Mouse (Mus musculus): ENCODE data around the gene 4931428F04Rik. TPM values are rescaled to one million over a fixed set of nuclear protein-coding genes. Genes with fewer than 3 reads are reported as not detected.
A peak's percentile ranks its signal among the peaks of the same experiment; 100 is the strongest.
"Not testable (repeated sequence)": the region's sequence is repeated elsewhere in the genome, so short reads cannot be mapped to it uniquely, and the experiment has no call there.

The 4931428F04Rik gene
- polyA plus RNA-seq, 1 experiment from 2014 or later, result 9.1 TPM

- Histone ChIP-seq H3K4me2 (no peak overlapping the region), H3K36me3 (no peaks in the 10 kb centered on the region), H3K4me3 (replicated peaks) (no peak overlapping the region), H3K27ac (no peak overlapping the region), H3K9me3 (no peaks in the 10 kb centered on the region), H3K27me3 (replicated peaks) (peaks cover 10% of the 10 kb centered on the region), H3K9ac (no peak overlapping the region), H3K4me1 (peaks cover 27% of the 10 kb centered on the region)
- WGBS, result 70% methylated on average over 19 of the region's 19 CpGs
- ATAC-seq (ENCODE audit: insufficient read depth, low FRiP score, low read depth), result no peak
Observed at GRCm38 (mm10) chr8:105293405-105293804, 3.7 kb upstream of the 4931428F04Rik start.

GRCm38 (mm10) chr8:105292471-105292870, 2.8 kb upstream of the 4931428F04Rik start:
- Histone ChIP-seq H3K4me1 (peaks cover 28% of the 10 kb centered on the region), H3K4me3 (replicated peaks) (no peak overlapping the region), H3K27ac (no peak overlapping the region), H3K27me3 (replicated peaks) (peaks cover 10% of the 10 kb centered on the region), H3K4me2 (no peak overlapping the region), H3K36me3 (no peaks in the 10 kb centered on the region), H3K9me3 (no peaks in the 10 kb centered on the region), H3K9ac (no peak overlapping the region)
- WGBS, result 78% methylated on average over 7 of the region's 7 CpGs
- ATAC-seq (ENCODE audit: insufficient read depth, low FRiP score, low read depth), result no peak

GRCm38 (mm10) chr8:105291802-105292201, 2.1 kb upstream of the 4931428F04Rik start:
- WGBS, result 61% methylated on average over 3 of the region's 3 CpGs
- not testable (repeated sequence) for H3K36me3 ChIP-seq; H3K4me3 ChIP-seq (replicated peaks); H3K9me3 ChIP-seq; H3K4me2 ChIP-seq; H3K27ac ChIP-seq; H3K9ac ChIP-seq; ATAC-seq (ENCODE audit: insufficient read depth, low FRiP score, low read depth)
- H3K4me1 ChIP-seq, result peaks cover 23% of the 10 kb centered on the region
- H3K27me3 ChIP-seq (replicated peaks), result peaks cover 10% of the 10 kb centered on the region

GRCm38 (mm10) chr8:105291364-105291763, 1.7 kb upstream of the 4931428F04Rik start:
- not testable (repeated sequence) for ATAC-seq (ENCODE audit: insufficient read depth, low FRiP score, low read depth); H3K9ac ChIP-seq; H3K4me3 ChIP-seq (replicated peaks); H3K27ac ChIP-seq; H3K9me3 ChIP-seq; H3K4me2 ChIP-seq; H3K36me3 ChIP-seq
- peaks cover 10% of the 10 kb centered on the region for H3K27me3 ChIP-seq (replicated peaks)
- peaks cover 23% of the 10 kb centered on the region for H3K4me1 ChIP-seq
- 79% methylated on average over 8 of the region's 8 CpGs for WGBS

GRCm38 (mm10) chr8:105290554-105291314, 1.1 kb upstream of the 4931428F04Rik start:
- Histone ChIP-seq H3K9me3 (no peaks in the 10 kb centered on the region), H3K4me1 (peaks cover 23% of the 10 kb centered on the region), H3K27me3 (replicated peaks) (peaks cover 10% of the 10 kb centered on the region), H3K36me3 (no peaks in the 10 kb centered on the region), H3K4me3 (replicated peaks) (peak overlapping the region; percentile 19; the same call in 1 of the 2 replicates), H3K27ac (no peak overlapping the region), H3K9ac (no peak overlapping the region), H3K4me2 (peak overlapping the region; percentile 84)
- ATAC-seq (ENCODE audit: insufficient read depth, low FRiP score, low read depth), result no peak
- 8% methylated on average over 31 of the region's 31 CpGs for WGBS

GRCm38 (mm10) chr8:105288958-105289732, 519 bp downstream of the 4931428F04Rik start:
- Histone ChIP-seq H3K27me3 (replicated peaks) (peaks cover 10% of the 10 kb centered on the region), H3K4me2 (peak overlapping the region; percentile 84), H3K9ac (peak overlapping the region; percentile 34; the same call in 1 of the 2 replicates), H3K4me3 (replicated peaks) (peak overlapping the region; percentile 57), H3K4me1 (peaks cover 23% of the 10 kb centered on the region), H3K9me3 (no peaks in the 10 kb centered on the region), H3K27ac (peak overlapping the region; percentile 91), H3K36me3 (no peaks in the 10 kb centered on the region)
- ATAC-seq (ENCODE audit: insufficient read depth, low FRiP score, low read depth), result peak; percentile 89
- under 1% methylated on average over 53 of the region's 53 CpGs for WGBS

- Histone ChIP-seq H3K4me2 (peak overlapping the region; percentile 84), H3K9ac (no peak overlapping the region), H3K27ac (no peak overlapping the region), H3K9me3 (no peaks in the 10 kb centered on the region), H3K36me3 (no peaks in the 10 kb centered on the region), H3K4me3 (replicated peaks) (peak overlapping the region; percentile 57; the same call in 1 of the 2 replicates), H3K4me1 (peaks cover 24% of the 10 kb centered on the region), H3K27me3 (replicated peaks) (peaks cover 10% of the 10 kb centered on the region)
- WGBS, result 83% methylated on average over 5 of the region's 5 CpGs
- ATAC-seq (ENCODE audit: insufficient read depth, low FRiP score, low read depth), result no peak
Observed at GRCm38 (mm10) chr8:105288231-105288630, 1.4 kb downstream of the 4931428F04Rik start.

GRCm38 (mm10) chr8:105286907-105287306, 2.8 kb downstream of the 4931428F04Rik start:
- Histone ChIP-seq H3K9me3 (no peaks in the 10 kb centered on the region), H3K4me2 (no peak overlapping the region), H3K27me3 (replicated peaks) (peaks cover 10% of the 10 kb centered on the region), H3K36me3 (0 out of 2 replicates have a peak, but pooled peaks cover 6% of the 10 kb centered on the region), H3K4me1 (peaks cover 27% of the 10 kb centered on the region), H3K4me3 (replicated peaks) (no peak overlapping the region), H3K9ac (no peak overlapping the region), H3K27ac (no peak overlapping the region)
- WGBS, result 83% methylated on average over 4 of the region's 4 CpGs
- ATAC-seq (ENCODE audit: insufficient read depth, low FRiP score, low read depth), result no peak

- Histone ChIP-seq H3K4me2 (no peak overlapping the region), H3K4me1 (peaks cover 23% of the 10 kb centered on the region)
- no peak for ATAC-seq (ENCODE audit: insufficient read depth, low FRiP score, low read depth)
Observed at GRCm38 (mm10) chr8:105285514-105285913, 4.2 kb downstream of the 4931428F04Rik start.

GRCm38 (mm10) chr8:105283074-105283473, 6.6 kb downstream of the 4931428F04Rik start:
- Histone ChIP-seq H3K4me1 (peaks cover 15% of the 10 kb centered on the region), H3K9ac (no peak overlapping the region), H3K27ac (no peak overlapping the region), H3K27me3 (replicated peaks) (peaks cover 18% of the 10 kb centered on the region), H3K36me3 (0 out of 2 replicates have a peak, but pooled peaks cover 11% of the 10 kb centered on the region), H3K9me3 (no peaks in the 10 kb centered on the region), H3K4me2 (no peak overlapping the region; the same call in 1 of the 2 replicates), H3K4me3 (replicated peaks) (no peak overlapping the region)
- 33% methylated on average over 23 of the region's 23 CpGs for WGBS
- peak; percentile 53; the same call in 1 of the 2 replicates for ATAC-seq (ENCODE audit: insufficient read depth, low FRiP score, low read depth)

More at GRCm38 (mm10) chr8:105285514-105285913, 4.2 kb downstream of the 4931428F04Rik start:
- Histone ChIP-seq H3K4me3 (replicated peaks) (no peak overlapping the region), H3K27ac (no peak overlapping the region), H3K9ac (no peak overlapping the region), H3K27me3 (replicated peaks) (peaks cover 7% of the 10 kb centered on the region), H3K9me3 (no peaks in the 10 kb centered on the region), H3K36me3 (0 out of 2 replicates have a peak, but pooled peaks cover 11% of the 10 kb centered on the region)
- WGBS, result 49% methylated on average over 12 of the region's 12 CpGs

GRCm38 (mm10) chr8:105282239-105282638, 7.4 kb downstream of the 4931428F04Rik start:
- no peak for ATAC-seq (ENCODE audit: insufficient read depth, low FRiP score, low read depth)
- peaks cover 14% of the 10 kb centered on the region; the same call in 1 of the 2 replicates for H3K4me1 ChIP-seq
- no peak overlapping the region for H3K9ac ChIP-seq
- H3K36me3 ChIP-seq, result 0 out of 2 replicates have a peak, but pooled peaks cover 11% of the 10 kb centered on the region
- no peaks in the 10 kb centered on the region for H3K9me3 ChIP-seq
- WGBS, result 80% methylated on average over 4 of the region's 4 CpGs
- H3K27ac ChIP-seq, result no peak overlapping the region
- peaks cover 26% of the 10 kb centered on the region for H3K27me3 ChIP-seq (replicated peaks)
- no peak overlapping the region for H3K4me3 ChIP-seq (replicated peaks)
- no peak overlapping the region for H3K4me2 ChIP-seq

Measured in stomach, embryonic 15.5 days (tissue).